Mouse (Mus musculus): ENCODE results near the gene Hmg20b.

DNA sequence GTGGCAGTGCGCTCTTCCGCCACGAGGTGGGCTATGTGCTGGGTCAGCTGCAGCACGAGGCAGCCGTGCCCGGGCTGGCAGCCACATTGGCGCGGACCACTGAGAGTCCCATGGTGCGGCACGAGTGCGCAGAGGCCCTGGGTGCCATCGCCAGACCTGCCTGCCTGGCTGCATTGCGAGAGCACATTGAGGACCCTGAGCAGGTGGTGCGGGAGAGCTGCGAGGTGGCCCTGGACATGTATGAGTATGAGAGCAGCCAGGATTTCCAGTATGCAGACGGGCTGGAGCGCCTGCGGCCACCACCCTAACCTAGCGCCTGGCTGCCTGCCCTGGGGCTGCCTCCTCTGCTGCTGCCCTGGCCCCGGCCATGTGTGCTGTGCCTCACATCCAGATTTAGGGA is 37.4 kb upstream of the Hmg20b start:
- TF ChIP-seq CTCF (IDR thresholded peaks at IDR 0.05) (no peak), EP300 (IDR thresholded peaks at IDR 0.05) (no peak)

All from lung, postnatal 0 days (tissue).